Mouse (Mus musculus) spleen, adult 2 months (tissue): ENCODE measurements around the gene Reps2.

Experiments used
- CTCF ChIP-seq: fragments of 200-500 bp; IDR thresholded peaks from 2 replicates; pipeline ENCODE4 v1.5.1; 2011; ENCODE audit warnings: mild to moderate bottlenecking, inconsistent platforms; ENCODE audit not compliant: insufficient read depth, insufficient read length, insufficient replicate concordance; ENCODE audit errors: extremely low read depth
- POLR2A ChIP-seq: fragments of 200-500 bp; IDR thresholded peaks from 2 replicates; pipeline ENCODE4 v1.6.1; 2011; ENCODE audit warnings: low read depth, low read length, inconsistent platforms

DNA sequence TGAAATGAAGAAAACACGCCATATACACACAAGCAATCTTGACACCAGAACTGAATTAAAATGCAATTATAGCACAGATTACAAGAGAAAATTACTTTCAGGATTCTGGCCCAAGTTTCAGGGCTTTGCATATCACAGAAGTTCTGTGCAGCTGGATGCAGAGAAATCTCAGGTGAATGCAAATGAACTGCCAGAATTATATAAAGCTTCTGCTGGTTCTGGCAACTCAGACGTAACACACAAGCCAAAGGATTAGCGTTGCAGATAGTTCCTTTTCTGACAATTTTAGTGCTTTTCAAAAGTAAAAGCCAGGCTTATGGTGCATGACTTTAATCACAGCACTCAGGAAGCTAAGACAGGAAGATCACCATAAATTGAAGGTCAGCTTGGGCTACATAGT lies 62.9 kb downstream of the Reps2 start:
- no peak for TF ChIP-seq CTCF
- no peak for TF ChIP-seq POLR2A
